Mouse (Mus musculus): ENCODE data around the gene Fcrla.

DNA sequence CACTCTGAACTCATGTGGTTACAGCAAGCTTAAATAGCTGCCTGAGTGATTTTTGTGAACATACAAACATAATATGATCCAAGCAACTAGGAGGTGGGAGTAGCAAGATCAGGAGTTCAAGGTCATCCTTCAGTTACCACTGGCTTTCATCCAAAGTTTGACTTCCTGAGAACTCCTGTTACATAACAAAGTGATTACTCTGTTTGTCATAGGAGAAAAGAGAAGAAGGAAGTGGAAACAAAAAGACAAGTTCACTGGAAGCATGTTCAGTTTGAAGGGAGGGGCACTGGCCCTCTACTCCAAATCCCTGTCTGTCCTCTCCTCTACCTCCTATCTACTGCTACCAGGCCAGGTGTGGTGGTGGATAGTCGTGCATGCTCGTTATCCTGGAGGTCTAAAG, 32.4 kb upstream of the Fcrla start:
- TF ChIP-seq CTCF (IDR thresholded peaks at IDR 0.05; ENCODE audit: extremely low read depth, insufficient read length, insufficient replicate concordance, low read depth, low read length) (no peak), POLR2A (IDR thresholded peaks at IDR 0.05; ENCODE audit: low read depth, low read length) (no peak)

All from small intestine, adult 2 months (tissue).